Mouse (Mus musculus): ENCODE measurements around the gene Mgp.

The Mgp gene

GRCm38 (mm10) chr6:136856071-136856636 lies 19.5 kb downstream of the Mgp start:
- in situ Hi-C loops (cut with MboI; ENCODE audit: unreplicated experiment in 2 of 2), result loop anchor here in 1 of 2 experiments (5.0 to 25.0 kb wide), 2 partner anchors 76 to 331 kb away; no protein-coding TSS in a partner anchor

GRCm38 (mm10) chr6:136855183-136855582 lies 20.4 kb downstream of the Mgp start:
- in situ Hi-C loops (cut with MboI; ENCODE audit: unreplicated experiment in 2 of 2), result loop anchor here in 1 of 2 experiments (5.0 to 25.0 kb wide), 2 partner anchors 77 to 332 kb away; no protein-coding TSS in a partner anchor

- in situ Hi-C loops (cut with MboI; ENCODE audit: unreplicated experiment in 2 of 2), result loop anchor here in 1 of 2 experiments (25.0 kb wide), 1 partner anchor 333 kb away; no protein-coding TSS in a partner anchor
These were observed 21.3 kb downstream of the Mgp start for GRCm38 (mm10) chr6:136854361-136854781.

- in situ Hi-C loops (cut with MboI; ENCODE audit: unreplicated experiment in 2 of 2), result loop anchor here in 1 of 2 experiments (25.0 kb wide), 1 partner anchor 335 kb away; no protein-coding TSS in a partner anchor
These were observed 22.9 kb downstream of the Mgp start for GRCm38 (mm10) chr6:136852762-136853161.

- in situ Hi-C loops (cut with MboI; ENCODE audit: unreplicated experiment in 2 of 2), result loop anchor here in 1 of 2 experiments (25.0 kb wide), 1 partner anchor 335 kb away; no protein-coding TSS in a partner anchor
These were observed 23.3 kb downstream of the Mgp start for GRCm38 (mm10) chr6:136852348-136852747.

- in situ Hi-C loops (cut with MboI; ENCODE audit: unreplicated experiment in 2 of 2), result loop anchor here in 1 of 2 experiments (25.0 kb wide), 1 partner anchor 337 kb away; no protein-coding TSS in a partner anchor
These were observed 25.4 kb downstream of the Mgp start for GRCm38 (mm10) chr6:136850267-136850666.

- in situ Hi-C loops (cut with MboI; ENCODE audit: unreplicated experiment in 2 of 2), result loop anchor here (25.0 kb wide), 2 partner anchors 888 to 1612 kb away; partner anchors contain the start of gene Strap (in 2 of the 2)
These were observed 26.7 kb downstream of the Mgp start for GRCm38 (mm10) chr6:136848971-136849370.

- in situ Hi-C loops (cut with MboI; ENCODE audit: unreplicated experiment in 2 of 2), result loop anchor here (25.0 kb wide), 2 partner anchors 889 to 1611 kb away; partner anchors contain the start of gene Strap (in 2 of the 2)
These were observed 27.2 kb downstream of the Mgp start for GRCm38 (mm10) chr6:136848399-136848798.

GRCm38 (mm10) chr6:136847790-136848189 lies 27.8 kb downstream of the Mgp start:
- in situ Hi-C loops (cut with MboI; ENCODE audit: unreplicated experiment in 2 of 2), result loop anchor here (25.0 kb wide), 2 partner anchors 890 to 1610 kb away; partner anchors contain the start of gene Strap (in 2 of the 2)

GRCm38 (mm10) chr6:136847267-136847666 lies 28.4 kb downstream of the Mgp start:
- in situ Hi-C loops (cut with MboI; ENCODE audit: unreplicated experiment in 2 of 2), result loop anchor here (25.0 kb wide), 2 partner anchors 890 to 1610 kb away; partner anchors contain the start of gene Strap (in 2 of the 2)

GRCm38 (mm10) chr6:136845706-136846480 lies 29.7 kb downstream of the Mgp start:
- in situ Hi-C loops (cut with MboI; ENCODE audit: unreplicated experiment in 2 of 2), result loop anchor here (25.0 kb wide), 2 partner anchors 891 to 1609 kb away; partner anchors contain the start of gene Strap (in 2 of the 2)

GRCm38 (mm10) chr6:136844903-136845302 lies 30.7 kb downstream of the Mgp start:
- in situ Hi-C loops (cut with MboI; ENCODE audit: unreplicated experiment in 2 of 2), result loop anchor here (25.0 kb wide), 2 partner anchors 892 to 1608 kb away; partner anchors contain the start of gene Strap (in 2 of the 2)

GRCm38 (mm10) chr6:136837323-136837722 lies 38.3 kb downstream of the Mgp start:
- in situ Hi-C loops (cut with MboI; ENCODE audit: unreplicated experiment in 2 of 2), result loop anchor here (25.0 kb wide), 2 partner anchors 900 to 1600 kb away; partner anchors contain the start of gene Strap (in 2 of the 2)

GRCm38 (mm10) chr6:136835352-136835751 lies 40.3 kb downstream of the Mgp start, which contains the start of gene Smco3:
Gene Smco3 (minus strand): TSS chr6:136835452.
- in situ Hi-C loops (cut with MboI; ENCODE audit: unreplicated experiment in 2 of 2), result loop anchor here (25.0 kb wide), 2 partner anchors 902 to 1598 kb away; partner anchors contain the start of gene Strap (in 2 of the 2)

- in situ Hi-C loops (cut with MboI; ENCODE audit: unreplicated experiment in 2 of 2), result loop anchor here (25.0 kb wide), 2 partner anchors 906 to 1594 kb away; partner anchors contain the start of gene Strap (in 2 of the 2)
These were observed 43.9 kb downstream of the Mgp start for GRCm38 (mm10) chr6:136831712-136832111.

- in situ Hi-C loops (cut with MboI; ENCODE audit: unreplicated experiment in 2 of 2), result loop anchor here (25.0 kb wide), 2 partner anchors 909 to 1591 kb away; partner anchors contain the start of gene Strap (in 2 of the 2)
These were observed 46.9 kb downstream of the Mgp start for GRCm38 (mm10) chr6:136828681-136829080.

GRCm38 (mm10) chr6:136827881-136828561 lies 47.6 kb downstream of the Mgp start, which contains the start of gene Wbp11:
Gene Wbp11 (minus strand): TSS chr6:136828233.
- in situ Hi-C loops (cut with MboI; ENCODE audit: unreplicated experiment in 2 of 2), result loop anchor here (25.0 kb wide), 2 partner anchors 909 to 1591 kb away; partner anchors contain the start of gene Strap (in 2 of the 2)

GRCm38 (mm10) chr6:136827516-136827880 lies 48.1 kb downstream of the Mgp start, which contains the start of gene BC049715:
Gene BC049715 (plus strand): TSS chr6:136827626.
- in situ Hi-C loops (cut with MboI; ENCODE audit: unreplicated experiment in 2 of 2), result loop anchor here (25.0 kb wide), 2 partner anchors 910 to 1590 kb away; partner anchors contain the start of gene Strap (in 2 of the 2)

- in situ Hi-C loops (cut with MboI; ENCODE audit: unreplicated experiment in 2 of 2), result loop anchor here (25.0 kb wide), 2 partner anchors 910 to 1590 kb away; partner anchors contain the start of gene Strap (in 2 of the 2)
These were observed 48.5 kb downstream of the Mgp start for GRCm38 (mm10) chr6:136827116-136827515.
